Mouse (Mus musculus): Measurements from ENCODE around the gene Dnah7b. TPM values are rescaled to one million over a fixed set of nuclear protein-coding genes. Genes with fewer than 3 reads are reported as not detected.
"Not testable (repeated sequence)": the region's sequence is repeated elsewhere in the genome, so short reads cannot be mapped to it uniquely, and the experiment has no call there.

Dnah7b gene
- total RNA-seq, 2 experiments from 2014 or later: 1.4 to 2.4 TPM

DNA sequence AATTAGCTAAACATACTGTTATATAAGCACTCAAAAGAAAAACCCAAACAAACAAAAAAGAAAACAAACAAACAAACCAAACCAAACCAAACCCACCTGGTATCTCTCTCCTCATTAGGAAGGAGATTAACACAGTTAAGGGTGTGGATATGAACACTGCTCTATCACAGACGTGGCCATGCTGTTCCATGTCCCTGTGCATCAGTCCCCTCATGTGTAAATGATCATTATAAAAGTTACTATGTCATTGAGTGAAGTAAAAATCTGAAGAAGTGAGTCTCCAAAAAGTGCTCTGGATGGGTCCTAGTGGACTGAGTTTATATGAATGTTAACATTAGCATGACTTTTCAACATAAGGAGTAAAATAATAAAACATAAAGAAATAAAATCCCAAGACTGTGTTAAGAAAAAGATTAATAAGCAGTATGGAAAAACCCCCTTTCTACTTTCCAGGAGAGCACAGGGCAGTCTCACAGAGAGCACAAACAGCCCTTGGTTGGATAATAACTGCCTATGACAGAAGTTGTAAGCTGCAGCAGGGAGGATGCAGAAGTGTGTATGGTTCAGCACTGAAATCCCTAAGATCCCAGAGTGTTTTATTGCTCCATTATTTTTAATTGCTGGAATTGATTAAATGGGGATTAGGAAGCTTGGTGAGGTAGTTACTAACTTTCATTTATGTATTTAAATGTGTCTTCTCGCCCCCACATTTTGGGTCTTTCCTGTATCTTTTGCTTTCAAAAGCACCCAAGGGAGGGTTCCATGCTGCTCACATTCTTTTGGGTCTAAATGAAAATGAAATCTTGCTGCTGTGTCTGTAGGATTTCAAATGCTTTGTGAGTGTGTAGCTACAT lies 212.2 kb downstream of the Dnah7b start:
- DNase-seq (ENCODE audit: low spot score in 2 of 2); intact Hi-C loops (cut with DNase I): not testable (repeated sequence)

- DNase-seq (ENCODE audit: low spot score in 2 of 2); intact Hi-C loops (cut with DNase I): not testable (repeated sequence)
Observed at GRCm38 (mm10) chr1:46278911-46279565, 212.9 kb downstream of the Dnah7b start.

- intact Hi-C loops (cut with DNase I); DNase-seq (ENCODE audit: low spot score in 2 of 2): not testable (repeated sequence)
Observed at GRCm38 (mm10) chr1:46294451-46294850, 228.3 kb downstream of the Dnah7b start.

DNA sequence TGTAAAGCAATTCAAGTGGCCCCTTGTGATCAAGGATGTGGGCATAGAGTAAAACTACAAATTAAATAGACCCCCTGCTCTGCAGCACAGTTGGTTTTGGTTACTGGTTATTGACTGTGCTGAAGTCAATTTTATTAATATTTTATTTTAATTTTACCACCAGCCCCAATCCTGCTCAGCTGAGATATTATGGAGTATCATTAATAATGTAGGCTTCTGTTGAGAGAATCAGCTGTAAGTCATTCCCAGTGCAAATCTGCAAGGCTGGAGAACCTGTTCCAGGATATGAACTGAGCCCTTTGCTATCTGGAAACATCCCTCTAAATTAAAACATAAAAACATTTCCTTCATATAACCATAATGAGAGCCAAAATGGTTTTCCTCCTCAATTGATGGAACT lies 259.8 kb downstream of the Dnah7b start:
- DNase-seq (ENCODE audit: low spot score in 2 of 2); intact Hi-C loops (cut with DNase I): not testable (repeated sequence)

GRCm38 (mm10) chr1:46345301-46345700 lies 279.2 kb downstream of the Dnah7b start:
- intact Hi-C loops (cut with DNase I); DNase-seq (ENCODE audit: low spot score in 2 of 2): not testable (repeated sequence)

DNA sequence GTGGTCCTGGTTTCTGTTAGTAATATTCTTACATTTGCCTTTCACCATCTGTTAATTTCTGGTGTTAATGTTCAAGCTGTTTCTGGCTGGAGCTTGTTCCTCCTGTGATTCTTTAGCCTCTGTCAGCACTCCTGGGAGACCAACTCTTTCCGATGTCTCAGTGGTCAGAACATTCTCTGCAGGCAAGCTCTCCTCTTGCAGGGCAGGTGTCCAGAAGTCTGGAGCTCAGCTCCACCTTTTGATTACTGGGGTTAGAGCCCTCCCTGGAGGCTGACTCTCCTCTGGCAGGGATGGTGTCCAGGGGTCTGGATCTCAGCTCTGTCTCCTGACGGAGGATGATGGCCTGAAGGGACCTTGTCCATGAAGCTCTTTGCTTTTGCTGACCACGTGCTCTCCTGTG lies 314.5 kb downstream of the Dnah7b start:
- intact Hi-C loops (cut with DNase I); DNase-seq (ENCODE audit: low spot score in 2 of 2): not testable (repeated sequence)

- DNase-seq (ENCODE audit: low spot score in 2 of 2); intact Hi-C loops (cut with DNase I): not testable (repeated sequence)
Observed at GRCm38 (mm10) chr1:46394681-46395297, 328.7 kb downstream of the Dnah7b start.

- no peak for DNase-seq (ENCODE audit: low spot score in 2 of 2)
- intact Hi-C loops (cut with DNase I): no loop called here
Observed at GRCm38 (mm10) chr1:46408324-46409115, 342.4 kb downstream of the Dnah7b start.

GRCm38 (mm10) chr1:46414798-46415197 lies 348.7 kb downstream of the Dnah7b start:
- intact Hi-C loops (cut with DNase I): loop anchor here (5.0 kb wide), 1 partner anchor 347 kb away; the partner anchor contains the start of gene Dnah7b
- not testable (repeated sequence) for DNase-seq (ENCODE audit: low spot score in 2 of 2)

DNA sequence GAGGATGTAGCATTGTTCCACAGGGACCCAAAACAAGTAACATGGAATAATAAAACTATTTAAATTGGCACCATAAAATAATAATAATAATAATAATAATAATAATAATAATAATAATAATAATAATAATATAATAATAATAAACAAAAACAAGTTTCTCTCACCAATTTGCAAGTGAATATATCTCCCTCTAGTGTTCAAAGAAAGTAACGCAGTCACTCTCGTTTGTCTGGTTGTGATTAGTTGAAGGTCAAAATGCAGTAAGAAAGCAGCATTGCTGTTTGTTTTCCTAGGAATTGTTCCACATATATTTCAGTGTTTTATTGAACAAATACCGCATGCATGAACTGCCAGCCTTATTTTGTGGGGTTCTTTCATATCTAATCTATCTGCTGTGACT lies 350.8 kb downstream of the Dnah7b start:
- not testable (repeated sequence) for DNase-seq (ENCODE audit: low spot score in 2 of 2)
- intact Hi-C loops (cut with DNase I): loop anchor here (5.0 kb wide), 1 partner anchor 350 kb away; the partner anchor contains the start of gene Dnah7b

- DNase-seq (ENCODE audit: low spot score in 2 of 2): not testable (repeated sequence)
- intact Hi-C loops (cut with DNase I): loop anchor here (5.0 kb wide), 1 partner anchor 352 kb away; the partner anchor contains the start of gene Dnah7b
Observed at GRCm38 (mm10) chr1:46418966-46419365, 352.9 kb downstream of the Dnah7b start.

Other genes with a start within 250 kb of the Dnah7b start
- gene Gm5269, start 176.0 kb upstream of the Dnah7b start, total RNA-seq (2021): not detected
- gene Slc40a1, start 139.8 kb upstream of the Dnah7b start, total RNA-seq (2021): 10 to 100 TPM; 10.8 to 12.8 TPM